Mouse (Mus musculus) myocyte (in vitro differentiated cells): ENCODE measurements around the gene Abhd6. TPM values are rescaled to one million over a fixed set of nuclear protein-coding genes. Genes with fewer than 3 reads are reported as not detected.

Source experiments
- H3K27me3 ChIP-seq: one replicate; pipeline ENCODE4 v1.6.1; 2011; ENCODE audit not compliant: control insufficient read depth, insufficient read depth, insufficient read length
- H3K36me3 ChIP-seq: one replicate; pipeline ENCODE4 v1.6.1; 2011; ENCODE audit not compliant: control insufficient read depth, insufficient read depth
- H3K4me2 ChIP-seq: one replicate; pipeline ENCODE4 v1.6.1; 2011; ENCODE audit warnings: low read depth, control low read depth
- H3K4me3 ChIP-seq: one replicate; pipeline ENCODE4 v1.5.1; 2011; ENCODE audit warnings: mild to moderate bottlenecking, control low read depth, moderate library complexity
- H3K79me2 ChIP-seq: one replicate; pipeline ENCODE4 v1.6.1; 2011; ENCODE audit not compliant: control insufficient read depth, insufficient read depth
- H3ac ChIP-seq: one replicate; pipeline ENCODE4 v1.6.1; 2011; ENCODE audit not compliant: control insufficient read depth, insufficient read length
- CEBPB ChIP-seq: IDR thresholded peaks from 2 replicates; pipeline ENCODE4 v1.6.1; 2011; ENCODE audit warnings: mild to moderate bottlenecking, moderate library complexity; ENCODE audit not compliant: poor library complexity, insufficient read depth, severe bottlenecking
- E2F4 ChIP-seq: IDR thresholded peaks from one replicate; pipeline ENCODE4 v1.6.1; 2011; ENCODE audit warnings: mild to moderate bottlenecking, control low read depth, moderate library complexity; ENCODE audit not compliant: insufficient read depth
- MAX ChIP-seq: IDR thresholded peaks from one replicate; pipeline ENCODE4 v1.6.1; 2011; ENCODE audit warnings: low read depth, mild to moderate bottlenecking, control low read depth
- MYOD1 ChIP-seq, 3 experiments: IDR thresholded peaks; one replicate each; pipeline ENCODE4 v1.6.1; 2011; ENCODE audit warnings: control low read depth in 2 of 3, low read depth in 2 of 3, mild to moderate bottlenecking in 2 of 3, moderate library complexity in 1 of 3; ENCODE audit not compliant: insufficient read length in 2 of 3, control insufficient read depth in 1 of 3
- MYOG ChIP-seq, 3 experiments: IDR thresholded peaks; one replicate each; pipeline ENCODE4 v1.6.1; 2011; ENCODE audit warnings: control low read depth in 2 of 3, low read depth in 2 of 3, mild to moderate bottlenecking in 2 of 3; ENCODE audit not compliant: insufficient read length in 2 of 3, control insufficient read depth in 1 of 3, insufficient read depth in 1 of 3
- POLR2A ChIP-seq: IDR thresholded peaks from one replicate; pipeline ENCODE4 v1.6.1; 2011; ENCODE audit warnings: low read depth, mild to moderate bottlenecking, control low read depth, moderate library complexity; ENCODE audit not compliant: insufficient read length
- POLR2AphosphoS2 ChIP-seq: IDR thresholded peaks from one replicate; pipeline ENCODE4 v1.6.1; 2011; ENCODE audit warnings: low read depth, control low read depth; ENCODE audit not compliant: insufficient read length
- REST ChIP-seq: IDR thresholded peaks from one replicate; pipeline ENCODE4 v1.6.1; 2011; ENCODE audit warnings: mild to moderate bottlenecking, control low read depth, moderate library complexity; ENCODE audit not compliant: insufficient read depth, insufficient read length
- SRF ChIP-seq: IDR thresholded peaks from one replicate; pipeline ENCODE4 v1.6.1; 2011; ENCODE audit warnings: low read depth; ENCODE audit not compliant: control insufficient read depth, insufficient read length
- TCF12 ChIP-seq: IDR thresholded peaks from one replicate; pipeline ENCODE4 v1.6.1; 2011; ENCODE audit warnings: mild to moderate bottlenecking, control low read depth; ENCODE audit not compliant: poor library complexity, insufficient read depth, severe bottlenecking
- TCF3 ChIP-seq: IDR thresholded peaks from one replicate; pipeline ENCODE4 v1.6.1; 2011; ENCODE audit warnings: low read depth, control low read depth; ENCODE audit not compliant: insufficient read length
- USF1 ChIP-seq: IDR thresholded peaks from one replicate; pipeline ENCODE4 v1.6.1; 2011; ENCODE audit warnings: low read depth, mild to moderate bottlenecking, control low read depth, moderate library complexity
- polyA plus RNA-seq: library from polyadenylated mRNA; unstranded; fragments of >200 nt; fragmentation: generic; extraction: Trizol; gene quantifications from one replicate; pipeline ENCODE4 v1.2.1, GENCODE M21; 2012; ENCODE audit warnings: missing spikeins

Abhd6 gene
- polyA plus RNA-seq, 1 experiment, result 10.5 TPM

- H3ac ChIP-seq, result no peak overlapping the region
- H3K36me3 ChIP-seq, result no peaks in the 10 kb centered on the region
- no peak overlapping the region for H3K4me2 ChIP-seq
- H3K4me3 ChIP-seq, result no peak overlapping the region
- H3K79me2 ChIP-seq, result no peaks in the 10 kb centered on the region
- no peaks in the 10 kb centered on the region for H3K27me3 ChIP-seq
- no peak for TF ChIP-seq E2F4
- TF ChIP-seq USF1, result no peak
- TF ChIP-seq MYOG (IDR thresholded peaks at IDR 0.05; ENCODE audit: control insufficient read depth in 1 of 3, insufficient read depth in 1 of 3, insufficient read length in 2 of 3, low read depth in 2 of 3), result no peak
- TF ChIP-seq TCF12, result no peak
- no peak for TF ChIP-seq POLR2AphosphoS2
- no peak for TF ChIP-seq MAX
- no peak for TF ChIP-seq CEBPB
- no peak for TF ChIP-seq SRF
- no peak for TF ChIP-seq REST
- no peak for TF ChIP-seq TCF3
- no peak for TF ChIP-seq MYOD1 (IDR thresholded peaks at IDR 0.05; ENCODE audit: control insufficient read depth in 1 of 3, insufficient read length in 2 of 3, low read depth in 2 of 3)
- TF ChIP-seq POLR2A, result no peak
Observed at GRCm38 (mm10) chr14:8016276-8016675, 13.6 kb downstream of the Abhd6 start.

GRCm38 (mm10) chr14:8016951-8017350 lies 14.2 kb downstream of the Abhd6 start:
- Histone ChIP-seq H3K4me3 (no peak overlapping the region), H3K4me2 (no peak overlapping the region), H3ac (no peak overlapping the region), H3K36me3 (no peaks in the 10 kb centered on the region), H3K27me3 (no peaks in the 10 kb centered on the region), H3K79me2 (no peaks in the 10 kb centered on the region)
- no peak for TF ChIP-seq TCF12
- TF ChIP-seq SRF, result no peak
- no peak for TF ChIP-seq MYOD1 (IDR thresholded peaks at IDR 0.05; ENCODE audit: control insufficient read depth in 1 of 3, insufficient read length in 2 of 3, low read depth in 2 of 3)

- Histone ChIP-seq H3K4me2 (no peak overlapping the region), H3K27me3 (no peaks in the 10 kb centered on the region), H3ac (no peak overlapping the region), H3K79me2 (no peaks in the 10 kb centered on the region), H3K4me3 (no peak overlapping the region), H3K36me3 (no peaks in the 10 kb centered on the region)
- TF ChIP-seq POLR2AphosphoS2 (no peak), CEBPB (no peak), USF1 (no peak), SRF (no peak), MAX (no peak), TCF12 (no peak), TCF3 (no peak)
Observed at GRCm38 (mm10) chr14:8020011-8020410, 17.3 kb downstream of the Abhd6 start.

GRCm38 (mm10) chr14:8020546-8020945 lies 17.8 kb downstream of the Abhd6 start:
- no peak overlapping the region for H3K4me3 ChIP-seq
- H3K27me3 ChIP-seq, result no peaks in the 10 kb centered on the region
- TF ChIP-seq REST (no peak), USF1 (no peak), POLR2AphosphoS2 (no peak), CEBPB (no peak), POLR2A (no peak), E2F4 (no peak), MYOG (IDR thresholded peaks at IDR 0.05; ENCODE audit: control insufficient read depth in 1 of 3, insufficient read depth in 1 of 3, insufficient read length in 2 of 3, low read depth in 2 of 3) (no peak), SRF (no peak), MAX (no peak), TCF12 (no peak), MYOD1 (IDR thresholded peaks at IDR 0.05; ENCODE audit: control insufficient read depth in 1 of 3, insufficient read length in 2 of 3, low read depth in 2 of 3) (no peak), TCF3 (no peak)
- no peak overlapping the region for H3K4me2 ChIP-seq
- H3K79me2 ChIP-seq, result no peaks in the 10 kb centered on the region
- no peak overlapping the region for H3ac ChIP-seq
- H3K36me3 ChIP-seq, result no peaks in the 10 kb centered on the region

GRCm38 (mm10) chr14:8024469-8024868 lies 21.8 kb downstream of the Abhd6 start:
- TF ChIP-seq POLR2AphosphoS2 (no peak), REST (no peak), TCF3 (no peak), E2F4 (no peak), USF1 (no peak), MAX (no peak), POLR2A (no peak), CEBPB (no peak), SRF (no peak), TCF12 (no peak), MYOD1 (IDR thresholded peaks at IDR 0.05; ENCODE audit: control insufficient read depth in 1 of 3, insufficient read length in 2 of 3, low read depth in 2 of 3) (no peak), MYOG (IDR thresholded peaks at IDR 0.05; ENCODE audit: control insufficient read depth in 1 of 3, insufficient read depth in 1 of 3, insufficient read length in 2 of 3, low read depth in 2 of 3) (no peak)
- no peaks in the 10 kb centered on the region for H3K36me3 ChIP-seq
- no peak overlapping the region for H3K4me3 ChIP-seq

More at GRCm38 (mm10) chr14:8024469-8024868, 21.8 kb downstream of the Abhd6 start:
- Histone ChIP-seq H3K79me2 (no peaks in the 10 kb centered on the region), H3K27me3 (no peaks in the 10 kb centered on the region), H3ac (no peak overlapping the region), H3K4me2 (no peak overlapping the region)
